Mouse (Mus musculus): ENCODE results near the gene Taok3. TPM values are rescaled to one million over a fixed set of nuclear protein-coding genes. Genes with fewer than 3 reads are reported as not detected.

The Taok3 gene
- polyA plus RNA-seq, 1 experiment from 2014 or later: 61.7 TPM

DNA sequence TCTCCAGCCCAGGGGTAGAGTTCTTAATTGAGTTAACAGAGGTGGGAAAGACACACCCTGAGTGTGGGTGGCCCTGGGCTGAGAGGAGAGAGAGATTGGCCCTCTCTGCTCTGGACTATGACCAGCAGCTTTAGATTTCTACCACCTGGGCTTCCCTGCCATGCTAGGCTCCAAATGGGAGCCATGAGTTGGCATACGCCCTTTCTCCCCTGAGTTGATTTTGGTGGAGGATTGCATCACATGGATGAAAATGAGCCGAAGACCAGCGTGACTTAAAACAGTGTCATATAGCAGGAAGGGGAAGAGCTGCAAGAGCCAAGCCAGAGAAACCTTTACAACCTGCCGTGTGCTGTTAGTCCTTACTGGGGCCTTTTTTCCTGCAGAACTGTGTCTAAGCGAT is 44.6 kb downstream of the Taok3 start:
- no peaks in the 10 kb centered on the region for H3K27me3 ChIP-seq (replicated peaks; ENCODE audit: control insufficient read depth, insufficient read depth, low read length)
- H3K4me3 ChIP-seq (ENCODE audit: low read length): no peak overlapping the region
- ATAC-seq: no peak
- 90% methylated on average over 5 of the region's 5 CpGs for WGBS
- H3K27ac ChIP-seq (ENCODE audit: low read depth, low read length): no peak overlapping the region
- no peak overlapping the region for H3K4me2 ChIP-seq (ENCODE audit: low read length)
- no peak overlapping the region for H3K9ac ChIP-seq (ENCODE audit: low read depth, low read length)
- H3K36me3 ChIP-seq (ENCODE audit: control insufficient read depth, insufficient read depth, low read length): no peaks in the 10 kb centered on the region
- no peaks in the 10 kb centered on the region for H3K9me3 ChIP-seq (ENCODE audit: control insufficient read depth, low read length)
- H3K4me1 ChIP-seq (ENCODE audit: control insufficient read depth, insufficient read depth, low read depth, low read length): no peaks in the 10 kb centered on the region

DNA sequence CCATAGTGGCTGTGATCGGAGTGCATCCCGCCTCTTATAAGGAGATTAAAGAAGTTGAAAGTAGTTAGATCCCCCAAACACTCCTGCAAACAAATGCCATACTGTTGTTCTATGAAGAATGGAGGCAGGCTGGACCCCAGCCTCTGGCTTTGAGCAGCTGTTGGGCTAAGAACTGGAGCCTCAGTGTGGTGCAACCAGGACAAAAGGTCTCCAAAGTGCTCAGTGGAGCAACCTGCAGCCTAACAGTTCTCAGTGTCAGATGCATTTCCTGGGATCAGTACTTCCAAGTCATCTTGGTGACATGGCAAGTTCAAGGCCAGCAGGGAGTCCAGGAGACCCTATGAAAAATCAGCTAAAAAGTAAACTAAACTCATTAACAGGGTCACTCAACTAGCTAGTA is 45.0 kb downstream of the Taok3 start:
- H3K4me1 ChIP-seq (ENCODE audit: control insufficient read depth, insufficient read depth, low read depth, low read length): no peaks in the 10 kb centered on the region
- no peak overlapping the region for H3K9ac ChIP-seq (ENCODE audit: low read depth, low read length)
- H3K27ac ChIP-seq (ENCODE audit: low read depth, low read length): no peak overlapping the region
- no peak overlapping the region for H3K4me3 ChIP-seq (ENCODE audit: low read length)
- no peak overlapping the region for H3K4me2 ChIP-seq (ENCODE audit: low read length)
- no peak for ATAC-seq
- H3K27me3 ChIP-seq (replicated peaks; ENCODE audit: control insufficient read depth, insufficient read depth, low read length): no peaks in the 10 kb centered on the region
- 92% methylated on average over 2 of the region's 2 CpGs for WGBS
- H3K36me3 ChIP-seq (ENCODE audit: control insufficient read depth, insufficient read depth, low read length): no peaks in the 10 kb centered on the region
- H3K9me3 ChIP-seq (ENCODE audit: control insufficient read depth, low read length): no peaks in the 10 kb centered on the region

DNA sequence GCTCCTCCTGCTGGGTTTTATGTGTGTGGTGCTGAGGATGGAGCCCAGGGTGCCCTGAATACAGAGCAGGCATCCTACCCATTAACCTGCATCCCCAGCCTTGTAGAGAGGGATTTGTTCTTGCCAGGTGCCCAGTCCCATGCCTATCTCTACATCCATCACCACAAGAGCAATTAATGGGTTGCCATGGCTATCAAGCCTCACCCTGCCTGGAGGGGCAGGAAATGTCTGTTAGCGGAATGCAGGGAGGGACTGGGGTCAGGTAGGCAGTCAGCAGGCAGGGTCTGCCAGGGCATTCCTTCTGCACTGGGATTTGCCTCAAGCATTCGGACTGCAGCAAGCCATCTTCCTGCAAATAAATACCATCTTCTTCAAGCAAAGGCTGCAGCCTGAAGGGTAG is 46.0 kb downstream of the Taok3 start:
- Histone ChIP-seq H3K4me3 (ENCODE audit: low read length) (no peak overlapping the region), H3K4me2 (ENCODE audit: low read length) (no peak overlapping the region), H3K27me3 (replicated peaks; ENCODE audit: control insufficient read depth, insufficient read depth, low read length) (no peaks in the 10 kb centered on the region), H3K36me3 (ENCODE audit: control insufficient read depth, insufficient read depth, low read length) (no peaks in the 10 kb centered on the region), H3K27ac (ENCODE audit: low read depth, low read length) (no peak overlapping the region), H3K9ac (ENCODE audit: low read depth, low read length) (no peak overlapping the region), H3K9me3 (ENCODE audit: control insufficient read depth, low read length) (no peaks in the 10 kb centered on the region), H3K4me1 (ENCODE audit: control insufficient read depth, insufficient read depth, low read depth, low read length) (no peaks in the 10 kb centered on the region)
- WGBS: 87% methylated on average over 2 of the region's 2 CpGs
- ATAC-seq: no peak

GRCm38 (mm10) chr5:117166811-117167365 is 47.0 kb downstream of the Taok3 start:
- WGBS: 88% methylated on average over 11 of the region's 11 CpGs
- no peak overlapping the region for H3K4me2 ChIP-seq (ENCODE audit: low read length)
- no peaks in the 10 kb centered on the region for H3K4me1 ChIP-seq (ENCODE audit: control insufficient read depth, insufficient read depth, low read depth, low read length)
- no peak overlapping the region for H3K4me3 ChIP-seq (ENCODE audit: low read length)
- no peak overlapping the region for H3K27ac ChIP-seq (ENCODE audit: low read depth, low read length)
- no peak for ATAC-seq
- no peaks in the 10 kb centered on the region for H3K9me3 ChIP-seq (ENCODE audit: control insufficient read depth, low read length)
- no peak overlapping the region for H3K9ac ChIP-seq (ENCODE audit: low read depth, low read length)
- no peaks in the 10 kb centered on the region for H3K36me3 ChIP-seq (ENCODE audit: control insufficient read depth, insufficient read depth, low read length)
- H3K27me3 ChIP-seq (replicated peaks; ENCODE audit: control insufficient read depth, insufficient read depth, low read length): no peaks in the 10 kb centered on the region

GRCm38 (mm10) chr5:117168351-117169100 is 48.6 kb downstream of the Taok3 start:
- H3K27ac ChIP-seq (ENCODE audit: low read depth, low read length): no peak overlapping the region
- 87% methylated on average over 14 of the region's 14 CpGs for WGBS

DNA sequence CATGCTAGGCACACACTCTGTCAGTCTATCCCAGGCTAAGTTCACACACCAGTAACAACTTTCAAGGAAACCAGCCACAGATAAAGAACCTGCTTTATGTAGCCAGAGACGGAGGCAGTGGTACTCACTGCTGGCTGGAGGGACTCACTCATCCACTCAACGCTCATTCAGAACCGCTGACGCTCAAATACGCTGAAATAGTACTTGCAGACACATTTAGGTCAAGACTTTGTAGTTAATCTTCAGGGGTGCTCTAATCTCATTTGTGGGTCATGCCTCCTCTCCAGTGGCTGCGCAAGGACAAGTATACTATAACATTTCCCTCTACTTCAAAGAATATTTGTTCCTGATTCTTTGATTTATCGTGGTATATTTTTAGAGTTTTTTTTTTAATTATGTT is 54.1 kb downstream of the Taok3 start:
- ATAC-seq: no peak
- H3K9ac ChIP-seq (ENCODE audit: low read depth, low read length): no peak overlapping the region
- no peak overlapping the region for H3K4me3 ChIP-seq (ENCODE audit: low read length)
- H3K36me3 ChIP-seq (ENCODE audit: control insufficient read depth, insufficient read depth, low read length): no peaks in the 10 kb centered on the region
- WGBS: 94% methylated on average over 7 of the region's 7 CpGs
- H3K4me1 ChIP-seq (ENCODE audit: control insufficient read depth, insufficient read depth, low read depth, low read length): no peaks in the 10 kb centered on the region
- H3K9me3 ChIP-seq (ENCODE audit: control insufficient read depth, low read length): no peaks in the 10 kb centered on the region
- H3K27me3 ChIP-seq (replicated peaks; ENCODE audit: control insufficient read depth, insufficient read depth, low read length): no peaks in the 10 kb centered on the region
- no peak overlapping the region for H3K27ac ChIP-seq (ENCODE audit: low read depth, low read length)
- no peak overlapping the region for H3K4me2 ChIP-seq (ENCODE audit: low read length)

More at GRCm38 (mm10) chr5:117168351-117169100, 48.6 kb downstream of the Taok3 start:
- Histone ChIP-seq H3K4me2 (ENCODE audit: low read length) (no peak overlapping the region), H3K27me3 (replicated peaks; ENCODE audit: control insufficient read depth, insufficient read depth, low read length) (no peaks in the 10 kb centered on the region), H3K9me3 (ENCODE audit: control insufficient read depth, low read length) (no peaks in the 10 kb centered on the region), H3K4me3 (ENCODE audit: low read length) (no peak overlapping the region), H3K4me1 (ENCODE audit: control insufficient read depth, insufficient read depth, low read depth, low read length) (no peaks in the 10 kb centered on the region), H3K9ac (ENCODE audit: low read depth, low read length) (no peak overlapping the region), H3K36me3 (ENCODE audit: control insufficient read depth, insufficient read depth, low read length) (no peaks in the 10 kb centered on the region)
- ATAC-seq: no peak

DNA sequence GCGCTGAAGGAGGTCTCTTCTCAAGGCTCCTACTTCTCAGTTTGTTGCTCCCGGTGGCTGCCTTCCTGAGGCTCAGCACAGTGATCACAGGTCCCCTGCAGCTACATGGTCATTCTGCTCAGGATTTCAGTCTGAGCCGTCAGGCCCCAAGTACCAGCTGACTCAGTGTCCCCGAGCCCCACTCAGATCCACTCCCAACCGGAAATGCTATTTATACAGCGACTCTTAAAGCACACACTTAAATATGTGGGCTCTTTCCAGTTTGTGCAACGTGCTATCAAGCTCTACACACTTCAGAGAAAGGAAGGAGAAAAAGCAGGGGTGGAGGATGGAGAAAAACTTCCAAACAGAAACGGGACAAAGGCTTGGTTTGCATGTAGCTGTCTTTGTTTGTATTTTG is 56.0 kb downstream of the Taok3 start:
- no peak for ATAC-seq
- Histone ChIP-seq H3K4me3 (ENCODE audit: low read length) (no peak overlapping the region), H3K4me2 (ENCODE audit: low read length) (no peak overlapping the region), H3K27ac (ENCODE audit: low read depth, low read length) (no peak overlapping the region), H3K27me3 (replicated peaks; ENCODE audit: control insufficient read depth, insufficient read depth, low read length) (no peaks in the 10 kb centered on the region), H3K36me3 (ENCODE audit: control insufficient read depth, insufficient read depth, low read length) (no peaks in the 10 kb centered on the region), H3K9me3 (ENCODE audit: control insufficient read depth, low read length) (no peaks in the 10 kb centered on the region), H3K9ac (ENCODE audit: low read depth, low read length) (no peak overlapping the region), H3K4me1 (ENCODE audit: control insufficient read depth, insufficient read depth, low read depth, low read length) (no peaks in the 10 kb centered on the region)
- 77% methylated on average over 8 of the region's 8 CpGs for WGBS

GRCm38 (mm10) chr5:117178079-117178478 is 58.1 kb downstream of the Taok3 start:
- Histone ChIP-seq H3K4me2 (ENCODE audit: low read length) (no peak overlapping the region), H3K27me3 (replicated peaks; ENCODE audit: control insufficient read depth, insufficient read depth, low read length) (no peaks in the 10 kb centered on the region), H3K9ac (ENCODE audit: low read depth, low read length) (no peak overlapping the region), H3K36me3 (ENCODE audit: control insufficient read depth, insufficient read depth, low read length) (no peaks in the 10 kb centered on the region), H3K4me3 (ENCODE audit: low read length) (no peak overlapping the region), H3K9me3 (ENCODE audit: control insufficient read depth, low read length) (no peaks in the 10 kb centered on the region), H3K4me1 (ENCODE audit: control insufficient read depth, insufficient read depth, low read depth, low read length) (no peaks in the 10 kb centered on the region), H3K27ac (ENCODE audit: low read depth, low read length) (no peak overlapping the region)
- ATAC-seq: no peak
- 20% methylated on average over 6 of the region's 6 CpGs for WGBS

DNA sequence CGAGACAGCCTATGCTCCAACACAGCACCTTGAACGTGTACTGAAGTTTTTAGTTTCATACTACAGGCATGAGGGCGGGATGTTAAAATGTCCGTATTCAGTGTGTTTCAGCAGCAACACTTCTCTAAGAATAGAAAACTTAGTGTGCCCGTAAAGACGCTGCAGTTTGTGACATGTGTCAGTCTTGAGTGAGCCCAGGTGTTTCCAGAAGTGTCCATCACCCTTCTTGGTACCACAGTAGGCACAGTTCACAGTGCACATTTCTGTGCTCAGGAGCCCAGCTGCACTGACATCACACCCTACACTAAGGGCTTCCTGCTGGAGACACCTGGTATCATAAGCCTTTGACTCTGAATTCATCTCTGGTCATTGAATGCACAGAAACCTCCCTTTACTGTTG is 58.6 kb downstream of the Taok3 start:
- no peak overlapping the region for H3K4me2 ChIP-seq (ENCODE audit: low read length)
- H3K4me3 ChIP-seq (ENCODE audit: low read length): no peak overlapping the region
- H3K27me3 ChIP-seq (replicated peaks; ENCODE audit: control insufficient read depth, insufficient read depth, low read length): no peaks in the 10 kb centered on the region
- ATAC-seq: no peak
- H3K9ac ChIP-seq (ENCODE audit: low read depth, low read length): no peak overlapping the region
- no peaks in the 10 kb centered on the region for H3K36me3 ChIP-seq (ENCODE audit: control insufficient read depth, insufficient read depth, low read length)
- no peak overlapping the region for H3K27ac ChIP-seq (ENCODE audit: low read depth, low read length)
- no peaks in the 10 kb centered on the region for H3K9me3 ChIP-seq (ENCODE audit: control insufficient read depth, low read length)
- no peaks in the 10 kb centered on the region for H3K4me1 ChIP-seq (ENCODE audit: control insufficient read depth, insufficient read depth, low read depth, low read length)
- WGBS: 63% methylated on average over 6 of the region's 6 CpGs

All from hindbrain, embryonic 16.5 days (tissue).